ENCODE assay signal across 14 mouse cellular contexts in the genomic region with DNA sequence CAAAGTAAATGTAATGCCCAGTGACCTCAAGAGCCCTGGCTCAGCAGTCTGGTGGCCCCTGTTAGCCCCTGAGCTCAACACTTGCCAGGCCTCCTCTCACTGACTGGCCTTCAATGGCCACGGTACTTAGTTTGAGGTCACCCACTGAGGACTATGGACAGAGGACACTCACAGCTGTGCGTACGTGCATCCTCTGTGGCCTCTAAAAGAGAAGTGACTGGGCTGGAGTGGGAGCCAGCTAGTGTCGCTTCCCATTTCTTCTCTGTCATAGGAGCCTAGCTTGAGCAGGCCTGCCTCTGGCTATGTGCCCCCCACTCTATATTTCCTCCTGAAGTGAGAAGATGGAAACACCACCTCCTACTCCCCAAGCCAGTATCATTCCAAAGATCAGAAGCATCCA.
"Had no signal": no experiment of that assay in that cellular context is flagged by ENCODE, and none has a peak within 500 bp of the region (broad histone marks: within the 10 kb centered on the region; RNA-seq: fewer than 3 reads in every experiment).

No protein-coding gene starts in this region.

- H3K27me3 ChIP-seq: limb, embryonic 15.5 days; stomach, embryonic 15.5 days had no signal

- H3K4me2 ChIP-seq: limb, embryonic 15.5 days; lung, embryonic 14.5 days; stomach, embryonic 15.5 days had no signal

- H3K9me3 ChIP-seq: limb, embryonic 15.5 days; midbrain, embryonic 10.5 days; stomach, embryonic 15.5 days had no signal

- H3K27ac ChIP-seq: limb, embryonic 15.5 days; liver, embryonic 14.5 days; midbrain, embryonic 10.5 days; stomach, embryonic 15.5 days had no signal

- H3K36me3 ChIP-seq: limb, embryonic 15.5 days; midbrain, embryonic 10.5 days; stomach, embryonic 15.5 days had no signal

- H3K9ac ChIP-seq: limb, embryonic 15.5 days; liver, embryonic 14.5 days; lung, embryonic 14.5 days; stomach, embryonic 15.5 days had no signal

- DNase-seq: kidney, adult 11 months; kidney, postnatal 10 days; lung, embryonic 14.5 days; lung, postnatal 10 days; lung, postnatal 4 days; midbrain, embryonic 14.5 days; right cerebral cortex, postnatal 4 days; spleen, adult 18-20 months; thymus, adult 2 months; thymus, postnatal 25 days had no signal

- H3K4me3 ChIP-seq: limb, embryonic 15.5 days; midbrain, embryonic 10.5 days; stomach, embryonic 15.5 days had no signal
